Mouse (Mus musculus): ENCODE data around the gene Gm12794.
"Not testable (repeated sequence)": the region's sequence is repeated elsewhere in the genome, so short reads cannot be mapped to it uniquely, and the experiment has no call there.

Gm12794 gene

DNA sequence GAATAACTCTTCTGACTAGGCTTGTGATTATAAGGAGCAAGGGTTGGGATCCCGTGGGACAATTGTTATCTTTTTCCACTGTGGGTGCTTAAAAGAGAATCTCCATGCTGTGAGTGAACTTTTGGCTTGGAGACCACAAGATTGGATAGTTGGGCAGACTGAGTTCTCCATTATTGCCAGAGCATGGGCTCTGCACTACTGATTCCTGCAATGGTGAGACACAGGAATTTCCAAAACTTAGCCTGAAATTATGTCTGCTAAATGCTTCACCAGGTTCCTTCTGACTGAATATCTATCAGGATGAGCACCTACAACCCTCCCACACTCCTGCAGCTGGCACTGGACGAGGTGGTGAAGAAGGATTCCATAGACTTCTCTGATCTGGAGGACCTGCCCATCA is at the start of gene Gm12794:
Gene Gm12794, plus strand, starts transcription at position 301 of the 400 bp plus-strand sequence.
- not testable (repeated sequence) for DNase-seq (ENCODE audit: low spot score)

DNA sequence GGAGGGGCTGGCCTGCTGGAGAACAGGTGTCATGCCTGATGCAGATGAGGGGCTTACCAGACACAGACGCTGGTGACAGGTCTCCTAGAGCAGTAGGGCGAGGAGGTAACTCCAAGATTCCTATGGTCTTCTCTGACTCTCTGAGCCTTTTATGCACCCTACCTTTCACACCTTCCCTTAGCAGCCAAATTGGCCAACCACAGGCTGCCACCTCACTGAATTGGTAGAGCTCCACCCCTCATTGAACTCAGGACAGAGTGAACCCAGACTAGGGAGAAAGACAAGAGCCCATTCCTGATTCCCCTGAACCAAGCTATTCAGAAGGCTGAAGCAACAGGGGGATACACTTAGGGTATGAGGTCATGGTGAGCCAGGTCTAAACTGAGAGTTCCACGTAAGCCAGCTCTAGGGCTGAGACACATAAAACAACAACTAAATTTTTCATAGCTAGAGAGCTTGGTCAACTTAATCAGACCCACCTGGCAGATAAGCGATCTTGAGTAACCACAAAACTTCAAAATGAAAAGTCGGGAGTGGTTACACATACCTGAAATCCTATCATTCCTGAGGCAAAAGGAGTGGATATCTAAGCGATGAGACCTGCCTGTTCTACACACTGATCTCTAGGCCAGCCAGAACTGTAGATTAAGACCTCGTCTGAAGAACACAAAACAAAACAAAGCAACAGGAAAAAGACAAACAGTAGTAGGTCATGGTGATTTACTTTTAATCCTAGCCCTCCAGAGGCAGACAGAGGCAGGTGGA is 46.4 kb upstream of the Gm12794 start, which contains the start of gene C130073F10Rik:
Gene C130073F10Rik, minus strand, starts transcription at position 134 of the 765 bp plus-strand sequence.
- no peak for DNase-seq (ENCODE audit: low spot score)

DNA sequence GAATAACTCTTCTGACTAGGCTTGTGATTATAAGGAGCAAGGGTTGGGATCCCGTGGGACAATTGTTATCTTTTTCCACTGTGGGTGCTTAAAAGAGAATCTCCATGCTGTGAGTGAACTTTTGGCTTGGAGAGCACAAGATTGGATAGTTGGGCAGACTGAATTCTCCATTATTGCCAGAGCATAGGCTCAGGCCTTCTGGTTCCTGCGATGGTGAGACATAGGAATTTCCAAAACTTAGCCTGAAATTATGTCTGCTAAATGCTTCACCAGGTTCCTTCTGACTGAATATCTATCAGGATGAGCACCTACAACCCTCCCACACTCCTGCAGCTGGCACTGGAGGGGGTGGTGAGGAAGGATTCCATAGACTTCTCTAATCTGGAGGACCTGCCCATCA is 31.4 kb upstream of the Gm12794 start, which contains the start of gene Gm12800:
Gene Gm12800, plus strand, starts transcription at position 301 of the 400 bp plus-strand sequence.
- DNase-seq (ENCODE audit: low spot score), result not testable (repeated sequence)

DNA sequence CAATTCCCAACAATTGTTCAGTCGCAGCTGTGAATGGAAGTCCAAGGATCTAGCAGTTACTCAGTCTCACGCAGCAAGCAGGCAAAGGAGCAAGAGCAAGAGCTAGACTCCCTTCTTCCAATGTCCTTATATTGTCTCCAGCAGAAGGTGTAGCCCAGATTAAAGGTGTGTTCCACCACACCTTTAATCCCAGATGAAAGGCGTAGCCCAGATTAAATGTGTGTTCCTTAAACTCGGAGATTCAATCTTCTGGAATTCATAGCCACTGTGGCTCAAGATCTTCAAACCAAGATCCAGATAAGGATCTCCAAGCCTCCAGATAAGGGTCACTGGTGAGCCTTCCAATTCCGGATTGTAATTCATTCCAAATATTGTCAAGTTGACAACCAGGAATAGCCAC is 40.7 kb downstream of the Gm12794 start, which contains the start of gene Gm12790:
Gene Gm12790, minus strand, starts transcription at position 101 of the 400 bp plus-strand sequence.
- DNase-seq (ENCODE audit: low spot score), result not testable (repeated sequence)

DNA sequence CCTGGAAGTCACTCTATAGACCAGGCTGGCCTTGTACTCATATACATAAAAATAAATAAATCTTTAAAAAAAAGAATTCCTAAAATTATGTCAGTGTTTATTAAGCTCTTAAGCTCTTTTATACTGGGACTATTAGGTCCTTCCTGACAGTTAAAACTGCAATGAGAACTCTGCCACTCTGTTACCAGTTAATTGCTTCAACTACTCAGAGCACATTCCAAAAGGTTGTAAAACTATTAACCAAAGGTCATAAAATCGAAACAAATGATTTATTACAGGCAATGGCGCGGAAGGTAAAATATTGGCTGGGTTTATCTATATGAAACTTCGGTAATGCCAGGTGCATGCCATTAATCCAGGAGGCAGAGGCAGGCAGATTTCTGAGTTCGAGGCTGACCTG is 45.5 kb downstream of the Gm12794 start:
- DNase-seq (ENCODE audit: low spot score), result no peak

DNA sequence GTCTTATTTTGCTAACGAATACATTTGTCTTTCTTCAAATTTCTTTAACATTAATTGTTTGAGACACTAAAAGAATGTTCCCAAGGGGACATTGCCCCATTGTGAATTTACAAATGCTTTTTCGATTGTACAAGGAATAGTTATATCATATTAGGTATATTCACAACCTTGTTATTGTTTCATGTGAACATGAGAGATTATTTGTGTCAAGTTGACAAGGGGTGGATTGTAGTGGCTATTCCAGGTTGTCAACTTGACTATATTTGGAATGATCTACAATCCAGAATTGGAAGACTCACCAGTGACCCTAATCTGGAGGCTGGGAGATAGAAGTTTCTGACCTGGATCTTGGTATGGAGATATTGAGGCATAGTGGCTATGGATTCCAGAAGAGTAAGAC is 46.1 kb downstream of the Gm12794 start, which contains the start of gene Gm12789:
Gene Gm12789, plus strand, starts transcription at position 301 of the 400 bp plus-strand sequence.
- DNase-seq (ENCODE audit: low spot score), result not testable (repeated sequence)

Data from ovary, postnatal 10 days (tissue).